Mouse (Mus musculus): ENCODE data around the gene Hpca.
A peak's percentile ranks its signal among the peaks of the same experiment; 100 is the strongest.

The Hpca gene

GRCm38 (mm10) chr4:129108624-129109023 lies 13.2 kb downstream of the Hpca start:
- no peak for DNase-seq (ENCODE audit: low read depth, low spot score)

DNA sequence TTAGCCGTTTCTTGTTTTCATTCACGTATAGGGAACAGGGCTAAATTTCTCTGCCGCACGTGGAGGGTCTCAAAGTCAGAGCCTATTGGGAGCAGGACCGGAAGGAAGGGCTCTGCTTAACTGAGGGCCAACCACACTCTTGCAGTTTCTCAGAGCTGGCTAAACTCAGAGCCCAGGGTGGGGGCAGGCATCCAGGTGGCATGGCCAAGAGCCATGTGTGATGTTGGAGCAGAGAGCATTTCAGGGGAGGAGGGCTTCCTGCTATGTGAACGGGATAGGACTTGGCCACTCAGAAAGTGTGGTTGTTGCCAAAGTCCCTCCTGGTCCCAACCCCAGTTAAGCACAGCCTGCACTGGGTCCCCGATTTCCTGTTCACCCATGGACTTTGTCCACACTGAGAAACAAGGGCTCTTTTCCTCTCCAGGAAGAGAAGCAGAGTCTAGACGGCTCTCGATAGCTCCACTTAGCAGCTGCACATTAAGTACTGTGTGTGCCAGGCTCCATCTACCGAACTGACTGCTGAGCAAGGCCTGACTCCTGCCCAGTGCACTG lies 14.4 kb downstream of the Hpca start:
- DNase-seq (ENCODE audit: low read depth, low spot score), result no peak

GRCm38 (mm10) chr4:129106073-129106472 lies 15.8 kb downstream of the Hpca start:
- no peak for DNase-seq (ENCODE audit: low read depth, low spot score)

- DNase-seq (ENCODE audit: low read depth, low spot score), result no peak
These were observed 16.5 kb downstream of the Hpca start, which contains the start of gene Tmem54 for GRCm38 (mm10) chr4:129105356-129105755. TSS of gene Tmem54 (plus strand) at chr4:129105548.

- no peak for DNase-seq (ENCODE audit: low read depth, low spot score)
These were observed 19.6 kb downstream of the Hpca start for GRCm38 (mm10) chr4:129102133-129102829.

- no peak for DNase-seq (ENCODE audit: low read depth, low spot score)
These were observed 24.8 kb downstream of the Hpca start for GRCm38 (mm10) chr4:129097006-129097405.

DNA sequence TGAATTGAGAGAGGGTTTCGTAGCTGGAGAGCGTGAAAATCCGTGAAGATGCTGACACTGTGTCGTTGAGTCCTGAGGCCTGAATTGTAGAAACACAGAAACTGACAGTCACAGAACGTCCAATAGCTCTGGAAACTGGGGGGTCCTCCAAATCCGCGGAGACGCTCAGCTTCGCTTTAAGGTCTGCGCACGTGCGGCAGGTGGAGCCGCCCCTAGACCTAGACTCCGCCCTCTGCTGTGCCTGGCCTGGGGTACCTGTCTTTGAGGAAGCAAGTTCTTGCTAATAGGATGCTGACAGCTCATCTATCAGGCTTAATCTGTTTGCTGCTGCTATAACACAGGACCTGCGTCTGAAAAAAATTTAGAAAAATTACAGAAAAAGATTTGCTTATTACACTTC lies 26.6 kb downstream of the Hpca start:
- no peak for DNase-seq (ENCODE audit: low read depth, low spot score)

GRCm38 (mm10) chr4:129087850-129088249 lies 34.0 kb downstream of the Hpca start:
- DNase-seq (ENCODE audit: low read depth, low spot score), result no peak

DNA sequence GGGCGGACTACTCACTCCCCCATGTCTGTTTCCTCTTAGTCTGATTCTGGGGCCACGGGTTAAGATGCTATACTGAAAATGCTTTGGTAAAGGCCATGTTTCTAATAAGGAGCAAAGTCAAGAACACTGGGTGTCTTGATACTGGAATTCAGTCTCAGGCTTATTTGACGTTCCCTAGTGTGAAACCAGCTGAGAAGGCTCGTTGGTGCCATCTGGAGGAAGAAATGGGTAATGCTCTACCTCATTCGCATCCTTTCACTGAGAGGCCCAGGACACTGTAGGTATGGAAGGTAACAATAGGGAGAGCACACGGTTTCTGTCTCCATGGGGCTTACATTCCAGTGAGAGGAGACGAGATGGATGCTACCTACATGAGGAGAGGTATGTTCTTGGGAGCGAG lies 35.8 kb downstream of the Hpca start:
- peak; percentile 80 for DNase-seq (ENCODE audit: low read depth, low spot score)

DNA sequence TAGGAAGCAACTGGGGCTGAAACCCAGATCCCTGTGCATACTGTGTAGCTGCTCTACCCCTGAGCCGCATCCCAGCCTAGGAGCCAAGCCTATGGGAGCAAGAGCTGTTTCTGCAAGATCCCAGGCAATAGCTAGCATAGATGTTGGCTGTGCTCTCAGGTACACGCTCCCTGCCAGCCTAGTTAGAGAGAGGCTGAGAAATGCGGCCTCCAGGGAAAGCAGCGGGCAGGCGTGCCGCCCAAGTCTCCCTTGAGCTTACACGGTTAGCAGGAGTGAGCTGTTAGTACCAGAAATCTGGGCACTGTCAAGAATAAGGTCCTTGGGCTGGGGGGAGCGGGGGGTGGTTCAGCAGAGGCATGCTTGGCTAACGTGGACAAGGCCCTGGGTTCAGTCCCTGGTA lies 36.9 kb downstream of the Hpca start:
- no peak for DNase-seq (ENCODE audit: low read depth, low spot score)

- DNase-seq (ENCODE audit: low read depth, low spot score), result peak; percentile 57
These were observed 39.3 kb downstream of the Hpca start for GRCm38 (mm10) chr4:129082379-129083115.

DNA sequence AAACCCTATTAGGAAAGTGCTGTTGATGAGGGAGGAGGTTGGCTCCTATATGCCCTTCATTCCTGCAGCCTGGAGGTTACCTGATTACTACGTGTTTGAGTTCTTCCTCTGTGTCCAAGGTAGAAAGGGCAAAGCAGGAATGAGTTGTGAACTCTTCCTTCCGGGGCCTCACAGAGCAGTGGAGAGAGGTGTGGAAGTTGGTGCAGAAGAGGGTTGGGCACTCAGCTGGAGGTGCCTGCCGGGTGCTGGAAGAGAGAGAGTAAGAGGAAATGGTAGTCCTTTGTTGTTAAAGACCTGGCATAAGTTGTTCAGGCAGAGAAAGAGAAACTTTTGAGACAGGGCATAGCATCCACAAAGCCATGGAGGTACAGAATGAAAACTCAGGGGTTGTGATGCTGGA lies 39.9 kb downstream of the Hpca start:
- no peak for DNase-seq (ENCODE audit: low read depth, low spot score)

DNA sequence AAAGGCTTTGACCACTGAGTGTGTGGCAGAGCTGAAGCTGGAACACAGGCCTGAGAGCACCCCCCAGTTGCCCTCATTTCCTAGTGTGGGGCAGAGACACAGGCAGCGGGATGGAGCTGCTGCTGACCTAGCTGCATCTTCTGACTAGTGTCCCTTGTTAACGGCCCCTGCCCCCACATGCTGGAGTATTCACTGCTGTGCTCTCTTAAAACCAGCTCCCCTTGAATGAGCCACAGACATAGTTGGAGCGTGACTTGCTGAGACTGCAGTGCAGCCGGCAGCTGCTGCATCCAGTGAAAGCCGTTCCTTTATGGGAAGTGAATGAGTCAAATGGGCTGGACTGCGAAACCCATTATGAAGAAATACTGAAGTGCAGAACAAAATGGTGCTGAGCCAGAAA lies 40.3 kb downstream of the Hpca start:
- no peak for DNase-seq (ENCODE audit: low read depth, low spot score)

DNA sequence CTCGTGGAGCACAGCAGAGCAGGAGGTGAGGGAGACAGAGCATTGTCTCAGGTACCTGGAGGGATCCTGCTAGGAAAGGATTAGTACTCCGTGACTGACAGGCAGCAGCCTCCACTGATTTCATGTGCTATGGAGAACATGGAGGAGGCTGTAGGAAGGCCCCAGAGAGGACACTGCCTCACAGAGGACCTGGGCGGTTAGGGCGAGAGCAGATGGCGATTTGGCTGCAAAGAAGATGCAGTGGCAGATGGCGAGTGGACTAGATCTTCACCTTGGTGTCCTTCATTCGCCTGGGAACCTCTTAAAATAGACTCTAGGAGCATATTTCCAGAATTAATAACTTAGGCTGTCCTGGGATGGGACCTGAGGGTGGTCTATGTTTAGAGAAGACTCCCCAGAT lies 40.8 kb downstream of the Hpca start:
- DNase-seq (ENCODE audit: low read depth, low spot score), result no peak

GRCm38 (mm10) chr4:129079126-129079525 lies 42.7 kb downstream of the Hpca start:
- DNase-seq (ENCODE audit: low read depth, low spot score), result no peak

DNA sequence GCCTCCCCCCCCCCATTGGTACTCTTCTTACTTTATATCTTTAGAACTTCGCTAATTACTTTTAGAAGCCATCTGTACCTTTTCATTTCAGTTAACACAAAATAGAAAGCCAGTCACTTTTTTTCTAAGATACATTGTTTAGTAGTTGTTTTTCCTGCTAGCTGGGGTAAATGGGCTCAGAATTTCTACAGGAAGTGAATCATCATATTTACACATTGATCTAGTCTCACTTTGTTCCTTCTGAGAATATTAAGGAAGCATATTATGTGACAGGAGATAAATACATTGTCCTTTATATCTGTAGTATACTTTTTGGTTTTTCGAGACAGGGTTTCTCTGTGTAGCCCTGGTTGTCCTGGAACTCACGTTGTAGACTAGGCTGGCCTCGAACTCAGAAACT lies 53.0 kb downstream of the Hpca start:
- no peak for DNase-seq (ENCODE audit: low read depth, low spot score)

- DNase-seq (ENCODE audit: low read depth, low spot score), result no peak
These were observed 54.0 kb downstream of the Hpca start for GRCm38 (mm10) chr4:129067638-129068415.

GRCm38 (mm10) chr4:129065688-129066236 lies 56.1 kb downstream of the Hpca start:
- no peak for DNase-seq (ENCODE audit: low read depth, low spot score)

DNA sequence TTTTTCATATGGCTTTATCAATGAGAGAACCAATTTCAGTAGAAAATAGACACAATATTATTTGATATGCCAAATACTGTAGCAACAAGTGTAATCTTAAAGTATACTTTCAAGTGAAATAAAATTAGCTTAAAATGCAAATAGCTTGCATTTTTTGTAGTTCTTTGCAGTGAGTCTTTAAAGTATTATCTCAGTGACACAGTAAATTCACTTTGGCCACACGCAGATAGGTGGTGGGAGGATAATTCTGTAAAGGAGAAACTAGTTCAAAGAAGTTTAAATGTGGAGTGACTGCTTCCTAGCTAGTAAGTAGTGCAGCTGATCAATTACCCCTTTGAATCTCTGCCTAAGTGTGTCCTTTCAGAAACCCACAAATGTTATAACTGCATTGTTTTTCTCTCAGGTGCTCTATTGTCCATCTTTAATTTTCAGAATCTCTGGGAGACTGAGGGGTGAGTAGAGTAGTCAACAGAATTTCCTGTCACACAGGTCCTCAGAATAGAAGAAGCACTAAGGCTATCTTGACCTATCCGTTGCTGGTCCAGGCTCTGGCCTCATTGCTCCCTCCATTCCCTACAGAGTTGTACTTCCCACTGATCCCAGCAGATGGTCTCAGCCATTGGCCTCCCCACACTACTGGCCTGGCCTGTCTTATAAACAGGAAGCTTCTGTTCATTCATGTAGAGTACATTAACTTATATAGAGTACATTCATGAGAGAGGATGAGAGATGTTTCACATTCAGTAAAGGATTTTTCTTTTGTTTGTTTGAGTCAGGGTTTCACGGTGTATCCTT lies 59.4 kb downstream of the Hpca start:
- DNase-seq (ENCODE audit: low read depth, low spot score), result no peak

Measured in forelimb bud, embryonic 11.5 days (tissue).